Mouse (Mus musculus): ENCODE results near the gene Mafk.

DNA sequence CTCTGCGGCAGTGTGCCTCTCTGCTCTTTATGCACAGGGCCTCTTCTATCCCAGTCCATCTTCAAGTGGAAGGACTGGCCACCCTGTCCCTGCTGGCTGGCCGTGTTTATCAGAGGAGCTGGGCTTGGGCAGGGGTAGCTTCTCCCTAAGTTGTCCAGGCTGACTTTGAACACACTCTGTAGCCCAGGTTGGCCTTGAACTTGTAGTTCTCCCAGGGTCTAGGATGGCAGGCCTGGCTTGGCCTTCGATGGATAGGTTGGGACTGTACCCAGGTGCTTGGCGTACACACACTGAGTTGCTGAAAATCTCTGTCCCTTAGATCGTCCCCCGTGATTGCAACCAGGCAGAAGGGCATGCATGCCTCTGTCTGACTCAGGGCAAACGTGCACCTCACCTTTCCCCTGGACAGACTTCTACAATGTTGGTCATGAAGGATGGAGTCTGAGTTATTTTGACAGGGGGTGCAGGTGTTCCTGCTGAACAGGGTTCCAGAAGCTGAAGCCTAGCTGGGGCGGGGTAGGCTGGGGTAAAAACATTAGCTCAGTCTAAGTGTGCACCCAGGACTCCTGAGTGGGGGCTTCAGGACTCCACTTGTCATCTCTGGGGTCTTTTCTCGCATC lies 4.8 kb downstream of the Mafk start:
- no peak for TF ChIP-seq CTCF (IDR thresholded peaks at IDR 0.05; ENCODE audit: low read depth, low read length)
- no peak for TF ChIP-seq POLR2A (IDR thresholded peaks at IDR 0.05; ENCODE audit: insufficient read depth, low read length)
